Mouse (Mus musculus) fat pad, adult 2 months (tissue): ENCODE measurements at regions not wholly inside any gene's neighbourhood (a gene's known extent, or its start where the extent isn't known, plus 50 kb on each side); places are given as distances from the start of the nearest gene placed in this dataset.
A peak's percentile ranks its signal among the peaks of the same experiment; 100 is the strongest.

Source experiments
- DNase-seq: peaks from one replicate; pipeline ENCODE4 v3.0.0-alpha.2; 2011; ENCODE audit warnings: low read depth, low spot score; ENCODE audit errors: extremely low read depth

GRCm38 (mm10) chr1:119308719-119309365 lies 113.2 kb downstream of the Inhbb start:
- no peak for DNase-seq

GRCm38 (mm10) chr1:119305315-119305976 lies 116.6 kb downstream of the Inhbb start:
- DNase-seq, result no peak

GRCm38 (mm10) chr1:119304470-119304980 lies 117.5 kb downstream of the Inhbb start:
- DNase-seq, result no peak

- peak; percentile 63 for DNase-seq
These were observed 119.6 kb downstream of the Inhbb start for GRCm38 (mm10) chr1:119302349-119302995.

GRCm38 (mm10) chr1:119301931-119302330 lies 120.1 kb downstream of the Inhbb start:
- no peak for DNase-seq

- DNase-seq, result no peak
These were observed 120.8 kb downstream of the Inhbb start for GRCm38 (mm10) chr1:119301258-119301657.

GRCm38 (mm10) chr1:119299842-119300752 lies 122.0 kb downstream of the Inhbb start:
- peak; percentile 97 for DNase-seq

GRCm38 (mm10) chr1:119298696-119299230 lies 123.3 kb downstream of the Inhbb start:
- DNase-seq, result no peak

- no peak for DNase-seq
These were observed 126.9 kb downstream of the Inhbb start for GRCm38 (mm10) chr1:119295121-119295520.

- DNase-seq, result no peak
These were observed 128.2 kb downstream of the Inhbb start for GRCm38 (mm10) chr1:119293839-119294238.

GRCm38 (mm10) chr1:119292216-119292615 lies 129.8 kb downstream of the Inhbb start:
- peak; percentile 45 for DNase-seq

GRCm38 (mm10) chr1:119290165-119290916 lies 131.7 kb downstream of the Inhbb start:
- no peak for DNase-seq

- DNase-seq, result no peak
These were observed 132.4 kb downstream of the Inhbb start for GRCm38 (mm10) chr1:119289516-119290164.

- DNase-seq, result no peak
These were observed 139.6 kb downstream of the Inhbb start for GRCm38 (mm10) chr1:119282416-119282815.

GRCm38 (mm10) chr1:119279261-119279660 lies 142.8 kb downstream of the Inhbb start:
- DNase-seq, result no peak

GRCm38 (mm10) chr1:119278528-119279201 lies 143.4 kb downstream of the Inhbb start:
- no peak for DNase-seq

GRCm38 (mm10) chr1:119277990-119278389 lies 144.1 kb downstream of the Inhbb start:
- DNase-seq, result no peak

GRCm38 (mm10) chr1:119266013-119266412 lies 156.0 kb downstream of the Inhbb start:
- no peak for DNase-seq
